1 mouse cellular context compared by ENCODE assay signal in the genomic region with DNA sequence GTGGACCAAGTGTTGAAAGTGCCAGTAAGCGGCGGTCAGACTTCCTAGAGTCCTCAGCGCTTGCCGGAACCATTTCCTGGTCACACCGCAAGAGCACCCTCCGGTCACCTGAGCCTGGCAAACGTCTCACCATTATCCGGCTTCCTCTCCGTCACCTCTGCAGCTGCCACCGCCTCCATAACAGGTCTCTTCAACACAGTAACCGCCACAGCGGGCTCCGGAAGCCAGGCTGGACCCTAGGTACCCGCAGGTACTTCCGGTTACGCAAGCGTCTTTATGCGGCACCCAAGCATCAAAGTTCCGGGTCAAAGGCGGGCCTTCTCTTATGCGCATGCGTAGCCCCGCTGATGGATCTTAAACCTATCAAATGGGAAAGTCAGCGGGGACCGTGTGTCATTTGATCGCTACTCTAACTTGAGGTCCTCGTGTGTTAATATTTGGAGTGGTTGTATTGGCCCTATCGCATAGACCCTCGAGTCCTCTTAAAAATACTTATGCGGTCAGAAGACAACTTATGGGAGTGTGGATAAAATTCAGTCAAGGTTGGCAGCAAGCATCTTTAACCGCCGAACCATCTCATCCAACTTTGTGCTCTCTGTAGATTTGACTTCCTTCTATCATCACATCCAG.
TF ChIP-seq lines count a peak whose summit lies in the region.

A gene (minus strand): TSS at position 301 of the 630 bp plus-strand sequence.

TF ChIP-seq in MEL, 35 proteins besides CTCF, POLR2A, EP300 and RAD21 (continued from another document):
- TF ChIP-seq ZNF384 (IDR thresholded peaks at IDR 0.05; ENCODE audit: low read depth, low read length) (no peak), MEF2A (IDR thresholded peaks at IDR 0.05; ENCODE audit: extremely low read depth, insufficient replicate concordance, low read depth, low read length, poor library complexity, severe bottlenecking) (no peak), ZMIZ1 (IDR thresholded peaks at IDR 0.05; ENCODE audit: low read depth, low read length) (peak; percentile 94), GABPA (IDR thresholded peaks at IDR 0.05; ENCODE audit: low read depth, low read length) (no peak), POLR2AphosphoS2 (IDR thresholded peaks at IDR 0.05; ENCODE audit: low read length) (peak; percentile 99), JUND (IDR thresholded peaks at IDR 0.05; ENCODE audit: low read depth, low read length) (0 out of 2 replicates have a peak, but pooled peaks have one; percentile 20), SMC3 (IDR thresholded peaks at IDR 0.05; ENCODE audit: low read depth, low read length) (no peak; the same call in 1 of the 2 replicates), CHD1 (IDR thresholded peaks at IDR 0.05; ENCODE audit: low read depth, low read length) (peak; percentile 87; the same call in 1 of the 2 replicates), UBTF (IDR thresholded peaks at IDR 0.05; ENCODE audit: borderline replicate concordance, insufficient read depth, low read depth, low read length) (no peak), E2F4 (IDR thresholded peaks at IDR 0.05; ENCODE audit: borderline replicate concordance, low read depth, low read length) (peak; percentile 69; the same call in 1 of the 2 replicates), NRF1 (IDR thresholded peaks at IDR 0.05; ENCODE audit: insufficient read depth, low read depth, low read length, poor library complexity, severe bottlenecking) (peak; percentile 92), MYC (IDR thresholded peaks at IDR 0.05; ENCODE audit: low read depth, low read length) (peak; percentile 83)
